Mouse (Mus musculus) heart, postnatal 0 days (tissue): Measurements from ENCODE around the gene Fbxl7.

Experiments used
- CTCF ChIP-seq: IDR thresholded peaks from 2 replicates; pipeline ENCODE4 v1.5.1; 2016; ENCODE audit warnings: antibody characterized with exemption, control low read depth, low read depth
- EP300 ChIP-seq: IDR thresholded peaks from 2 replicates; pipeline ENCODE4 v1.6.1; 2016; ENCODE audit warnings: antibody characterized with exemption, low read depth

DNA sequence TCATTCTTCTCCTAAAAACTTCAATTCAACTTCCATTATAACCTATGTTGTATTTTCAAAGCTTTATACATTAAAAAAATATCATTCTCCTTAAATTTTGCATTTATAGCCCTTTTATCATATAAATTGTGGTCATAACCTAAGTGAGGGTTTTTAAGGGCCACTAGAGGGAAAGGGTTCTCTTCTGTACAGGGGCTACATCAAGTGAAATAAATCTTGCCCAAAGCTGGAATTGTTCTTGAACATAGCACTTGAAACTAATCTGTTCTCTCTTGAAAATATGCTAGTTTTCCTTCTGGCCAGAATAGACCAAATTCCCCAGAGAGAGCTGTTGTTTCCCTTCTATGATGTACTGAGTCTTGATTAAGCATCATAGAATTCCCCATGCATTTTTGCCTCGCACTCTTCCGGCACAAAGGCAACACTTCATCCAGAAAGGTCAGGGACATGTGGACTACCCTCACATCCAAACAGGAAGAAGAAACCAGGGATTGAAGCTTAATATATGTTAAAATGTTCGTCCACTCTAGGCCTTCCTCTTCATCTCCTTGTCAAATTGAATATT is 95.8 kb downstream of the Fbxl7 start:
- TF ChIP-seq CTCF (no peak), EP300 (no peak)
